Mouse (Mus musculus) intestine, embryonic 16.5 days (tissue): Measurements from ENCODE around the gene Ift74. TPM values are rescaled to one million over a fixed set of nuclear protein-coding genes. Genes with fewer than 3 reads are reported as not detected.
A peak's percentile ranks its signal among the peaks of the same experiment; 100 is the strongest.

Source experiments
- ATAC-seq: fragments of 200-750 bp; cut with Nextera tagmentation; 2 replicates; pipeline ENCODE4 v1.8.0; 2017; ENCODE audit warnings: moderate TSS enrichment, moderate library complexity
- H3K27ac ChIP-seq: fragments of 300-500 bp; sonication (generic); 2 replicates; pipeline ENCODE4 v1.5.1; 2014; ENCODE audit warnings: mild to moderate bottlenecking, low read length
- H3K27me3 ChIP-seq: fragments of 300-500 bp; sonication (generic); replicated peaks from 2 replicates; pipeline ENCODE4 v1.6.1; 2014; ENCODE audit warnings: low read length, control low read depth, mixed read lengths; ENCODE audit not compliant: control insufficient read depth, insufficient read depth
- H3K36me3 ChIP-seq: fragments of 300-500 bp; sonication (generic); 2 replicates; pipeline ENCODE4 v1.6.1; 2014; ENCODE audit warnings: low read length, control low read depth; ENCODE audit not compliant: control insufficient read depth, insufficient read depth
- H3K4me1 ChIP-seq: fragments of 300-500 bp; sonication (generic); 2 replicates; pipeline ENCODE4 v1.6.1; 2014; ENCODE audit warnings: low read length, control low read depth, mixed read lengths; ENCODE audit not compliant: control insufficient read depth, insufficient read depth
- H3K4me2 ChIP-seq: fragments of 300-500 bp; sonication (generic); 2 replicates; pipeline ENCODE4 v1.6.1; 2014; ENCODE audit warnings: low read depth, low read length, control low read depth
- H3K4me3 ChIP-seq: fragments of 300-500 bp; sonication (generic); 2 replicates; pipeline ENCODE4 v1.5.1; 2014; ENCODE audit warnings: mild to moderate bottlenecking, low read length
- H3K9ac ChIP-seq: fragments of 300-500 bp; sonication (generic); 2 replicates; pipeline ENCODE4 v1.6.1; 2014; ENCODE audit warnings: low read depth, low read length
- H3K9me3 ChIP-seq: fragments of 300-500 bp; sonication (generic); 2 replicates; pipeline ENCODE4 v1.6.1; 2016; ENCODE audit warnings: low read length, control low read depth; ENCODE audit not compliant: control insufficient read depth
- WGBS: fragments of 180-500 bp; shearing (Covaris S2); extraction: QIAGEN DNeasy Blood & Tissue Kit; methylation state at CpG from one replicate; pipeline ENCODE4 v1.1.7; 2014; 5-methylcytosine and 5-hydroxymethylcytosine counted together
- polyA plus RNA-seq: library from polyadenylated mRNA; unstranded; fragments of >200 nt; fragmentation: Nextera tagmentation; extraction: Ambion mirVana; gene quantifications from 2 replicates; pipeline ENCODE4 v1.2.1, GENCODE M21; 2015

Gene Ift74
- polyA plus RNA-seq: 13.3 and 13.5 TPM in 2 replicates

GRCm38 (mm10) chr4:94613972-94614626, at the start of gene Ift74:
Gene Ift74 (plus strand): TSS chr4:94614491.
- Histone ChIP-seq H3K36me3 (no peaks in the 10 kb centered on the region), H3K4me2 (peak within 1 kb of the TSS; percentile 71), H3K27ac (peak within 1 kb of the TSS; percentile 58), H3K4me1 (0 out of 2 replicates have a peak, but pooled peaks cover 2% of the 10 kb centered on the region), H3K9me3 (no peaks in the 10 kb centered on the region), H3K27me3 (no peaks in the 10 kb centered on the region), H3K9ac (peak within 1 kb of the TSS; percentile 74), H3K4me3 (peak within 1 kb of the TSS; percentile 70)
- peak; percentile 100 for ATAC-seq
- 2% methylated on average over 29 of the region's 29 CpGs for WGBS

GRCm38 (mm10) chr4:94572677-94573076, 41.6 kb upstream of the Ift74 start:
- no peak overlapping the region for H3K4me3 ChIP-seq
- H3K4me2 ChIP-seq: no peak overlapping the region
- no peaks in the 10 kb centered on the region for H3K4me1 ChIP-seq
- no peaks in the 10 kb centered on the region for H3K27me3 ChIP-seq
- H3K36me3 ChIP-seq: peaks cover 4% of the 10 kb centered on the region; the same call in 1 of the 2 replicates
- no peak overlapping the region for H3K27ac ChIP-seq
- WGBS: 94% methylated on average over 4 of the region's 4 CpGs
- H3K9me3 ChIP-seq: no peaks in the 10 kb centered on the region
- H3K9ac ChIP-seq: no peak overlapping the region
- no peak for ATAC-seq

- Histone ChIP-seq H3K36me3 (no peaks in the 10 kb centered on the region), H3K27me3 (no peaks in the 10 kb centered on the region), H3K4me3 (no peak overlapping the region), H3K27ac (no peak overlapping the region), H3K9me3 (no peaks in the 10 kb centered on the region), H3K4me2 (no peak overlapping the region), H3K4me1 (peaks cover 5% of the 10 kb centered on the region; the same call in 1 of the 2 replicates), H3K9ac (no peak overlapping the region)
- ATAC-seq: no peak
- WGBS: 76% methylated on average over 4 of the region's 4 CpGs
Measured at GRCm38 (mm10) chr4:94591765-94592381, 22.4 kb upstream of the Ift74 start.

DNA sequence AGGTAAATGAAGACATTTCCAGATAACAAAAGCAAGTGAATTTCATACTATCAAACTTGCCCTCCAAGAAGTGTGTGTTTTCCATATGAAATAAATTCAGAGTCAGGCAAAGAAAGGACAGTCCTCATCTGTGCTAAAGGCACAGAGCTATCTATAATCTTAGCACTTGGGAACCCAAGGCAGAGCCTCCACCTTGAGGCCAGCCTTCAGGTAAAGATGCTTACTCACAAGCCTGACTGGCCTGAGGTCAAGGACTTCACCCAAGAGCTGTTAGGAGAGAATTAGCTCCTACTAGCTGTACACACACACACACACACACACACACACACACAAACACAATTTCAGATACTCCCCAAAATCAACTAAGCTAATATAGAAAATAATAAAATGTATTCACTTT, 21.6 kb upstream of the Ift74 start:
- Histone ChIP-seq H3K9ac (no peak overlapping the region), H3K27me3 (no peaks in the 10 kb centered on the region), H3K4me3 (no peak overlapping the region), H3K9me3 (no peaks in the 10 kb centered on the region), H3K27ac (no peak overlapping the region), H3K36me3 (no peaks in the 10 kb centered on the region), H3K4me2 (no peak overlapping the region), H3K4me1 (peaks cover 5% of the 10 kb centered on the region; the same call in 1 of the 2 replicates)
- ATAC-seq: peak; percentile 33; the same call in 1 of the 2 replicates

GRCm38 (mm10) chr4:94601395-94601794, 12.9 kb upstream of the Ift74 start:
- no peak overlapping the region for H3K27ac ChIP-seq
- H3K4me1 ChIP-seq: peaks cover 7% of the 10 kb centered on the region; the same call in 1 of the 2 replicates
- WGBS: 86% methylated on average over 4 of the region's 4 CpGs
- no peaks in the 10 kb centered on the region for H3K9me3 ChIP-seq
- no peak overlapping the region for H3K9ac ChIP-seq
- no peak for ATAC-seq
- 0 out of 2 replicates have a peak overlapping the region, but pooled peaks have one; percentile 59 for H3K4me2 ChIP-seq
- no peak overlapping the region for H3K4me3 ChIP-seq
- no peaks in the 10 kb centered on the region for H3K36me3 ChIP-seq
- no peaks in the 10 kb centered on the region for H3K27me3 ChIP-seq

GRCm38 (mm10) chr4:94602496-94603030, 11.7 kb upstream of the Ift74 start:
- peak; percentile 83 for ATAC-seq
- no peaks in the 10 kb centered on the region for H3K27me3 ChIP-seq
- H3K9me3 ChIP-seq: no peaks in the 10 kb centered on the region
- H3K27ac ChIP-seq: peak overlapping the region; percentile 84
- H3K4me3 ChIP-seq: peak overlapping the region; percentile 99
- peak overlapping the region; percentile 94 for H3K9ac ChIP-seq
- peaks cover 7% of the 10 kb centered on the region; the same call in 1 of the 2 replicates for H3K4me1 ChIP-seq
- under 1% methylated on average over 26 of the region's 33 CpGs for WGBS
- no peaks in the 10 kb centered on the region for H3K36me3 ChIP-seq
- peak overlapping the region; percentile 59 for H3K4me2 ChIP-seq

GRCm38 (mm10) chr4:94603031-94603629, 11.2 kb upstream of the Ift74 start, which contains the start of gene Plaa:
Gene Plaa (minus strand): TSS chr4:94603244.
- peak within 1 kb of the TSS; percentile 84 for H3K4me2 ChIP-seq
- H3K9ac ChIP-seq: peak within 1 kb of the TSS; percentile 94
- peak within 1 kb of the TSS; percentile 99 for H3K4me3 ChIP-seq
- peak; percentile 99 for ATAC-seq
- peak within 1 kb of the TSS; percentile 84 for H3K27ac ChIP-seq
- peaks cover 7% of the 10 kb centered on the region; the same call in 1 of the 2 replicates for H3K4me1 ChIP-seq
- H3K9me3 ChIP-seq: no peaks in the 10 kb centered on the region
- under 1% methylated on average over 59 of the region's 61 CpGs for WGBS
- H3K36me3 ChIP-seq: no peaks in the 10 kb centered on the region
- no peaks in the 10 kb centered on the region for H3K27me3 ChIP-seq

DNA sequence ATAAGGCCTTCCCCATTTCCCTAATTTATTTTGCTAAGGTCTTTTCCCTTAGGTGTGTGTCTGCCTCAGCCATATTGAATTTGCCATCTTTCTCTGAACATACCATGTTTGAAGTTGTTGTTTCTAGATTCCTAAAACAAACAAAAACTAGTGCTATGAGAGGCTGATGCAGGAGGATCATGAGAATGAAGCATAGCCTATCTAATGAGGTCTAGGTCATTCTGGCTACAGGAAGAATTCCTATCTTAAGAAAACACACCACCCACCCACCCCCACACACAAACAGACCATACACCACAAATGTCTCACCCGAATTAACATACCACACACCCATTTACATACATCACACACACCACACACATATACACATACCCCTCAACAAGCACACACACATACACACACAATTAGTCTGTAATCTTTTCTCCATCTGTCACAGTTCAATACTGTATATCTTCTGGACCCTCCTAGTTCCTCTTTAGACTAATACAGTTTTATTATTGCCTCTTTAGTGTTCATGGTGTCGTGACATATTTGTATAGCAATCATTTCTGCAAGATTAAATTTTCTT, 9.8 kb upstream of the Ift74 start:
- no peak overlapping the region for H3K27ac ChIP-seq
- H3K4me3 ChIP-seq: no peak overlapping the region
- H3K36me3 ChIP-seq: no peaks in the 10 kb centered on the region
- 90% methylated on average over 2 of the region's 2 CpGs for WGBS
- no peak overlapping the region for H3K4me2 ChIP-seq
- H3K9ac ChIP-seq: no peak overlapping the region
- ATAC-seq: no peak
- H3K4me1 ChIP-seq: peaks cover 7% of the 10 kb centered on the region; the same call in 1 of the 2 replicates
- no peaks in the 10 kb centered on the region for H3K9me3 ChIP-seq
- no peaks in the 10 kb centered on the region for H3K27me3 ChIP-seq

DNA sequence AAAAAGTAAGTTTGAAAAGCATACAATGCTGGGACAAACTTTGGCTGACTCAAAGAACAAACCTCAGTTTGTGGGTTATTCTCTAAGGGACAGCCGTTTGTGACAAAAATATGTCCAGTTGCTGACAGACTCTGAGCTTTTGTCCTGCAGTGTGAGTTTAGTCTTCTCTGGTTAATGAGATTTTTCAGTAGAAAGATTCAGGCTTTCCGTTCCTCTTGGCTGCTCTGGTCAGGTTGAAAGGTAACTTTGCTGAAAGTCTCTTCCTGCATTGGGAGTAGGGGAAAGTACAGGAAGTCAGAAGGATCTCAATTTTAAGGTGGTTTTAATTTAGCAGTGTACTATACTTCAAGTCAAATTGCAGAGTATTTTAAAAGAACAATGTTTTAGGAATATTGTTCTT, 8.7 kb upstream of the Ift74 start:
- Histone ChIP-seq H3K27ac (no peak overlapping the region), H3K9ac (no peak overlapping the region), H3K4me3 (no peak overlapping the region), H3K4me2 (no peak overlapping the region), H3K36me3 (no peaks in the 10 kb centered on the region), H3K4me1 (peaks cover 5% of the 10 kb centered on the region; the same call in 1 of the 2 replicates), H3K9me3 (no peaks in the 10 kb centered on the region), H3K27me3 (no peaks in the 10 kb centered on the region)
- ATAC-seq: no peak
- 92% methylated on average over 2 of the region's 2 CpGs for WGBS
